Mouse (Mus musculus) E14TG2a.4 (cell line): ENCODE data around the gene Haghl.

ENCODE experiments used
- CTCF ChIP-seq: conservative IDR thresholded peaks from 2 replicates; pipeline ENCODE4 v1.5.1; 2014; ENCODE audit warnings: low read length
- NANOG ChIP-seq: IDR thresholded peaks from 2 replicates; pipeline ENCODE4 v1.6.1; 2014; ENCODE audit warnings: borderline replicate concordance, low read length, mixed read lengths

- TF ChIP-seq CTCF (no peak), NANOG (no peak)
These were observed 42.2 kb upstream of the Haghl start for GRCm38 (mm10) chr17:25827546-25828222.
